Mouse (Mus musculus) hindbrain, embryonic 12.5 days (tissue): ENCODE results near the gene Lamc1. TPM values are rescaled to one million over a fixed set of nuclear protein-coding genes. Genes with fewer than 3 reads are reported as not detected.

Experiments used
- ATAC-seq: fragments of 200-750 bp; cut with Nextera tagmentation; 2 replicates; pipeline ENCODE4 v1.8.0; 2017; ENCODE audit warnings: moderate TSS enrichment; ENCODE audit not compliant: low FRiP score
- H3K27ac ChIP-seq: fragments of 300-500 bp; sonication (generic); 2 replicates; pipeline ENCODE4 v1.5.1; 2016; ENCODE audit warnings: mild to moderate bottlenecking
- H3K27me3 ChIP-seq: fragments of 300-500 bp; sonication (generic); 2 replicates; pipeline ENCODE4 v1.6.1; 2016; ENCODE audit warnings: mild to moderate bottlenecking
- H3K36me3 ChIP-seq: fragments of 300-500 bp; sonication (generic); 2 replicates; pipeline ENCODE4 v1.6.1; 2016; ENCODE audit warnings: mild to moderate bottlenecking
- H3K4me1 ChIP-seq: fragments of 300-500 bp; sonication (generic); 2 replicates; pipeline ENCODE4 v1.6.1; 2016
- H3K4me2 ChIP-seq: fragments of 300-500 bp; sonication (generic); replicated peaks from 2 replicates; pipeline ENCODE4 v1.6.1; 2016; ENCODE audit warnings: mild to moderate bottlenecking
- H3K4me3 ChIP-seq: fragments of 300-500 bp; sonication (generic); 2 replicates; pipeline ENCODE4 v1.5.1; 2016; ENCODE audit warnings: mild to moderate bottlenecking
- H3K9ac ChIP-seq: fragments of 300-500 bp; sonication (generic); 2 replicates; pipeline ENCODE4 v1.6.1; 2016; ENCODE audit warnings: mild to moderate bottlenecking, moderate library complexity
- H3K9me3 ChIP-seq: fragments of 300-500 bp; sonication (generic); replicated peaks from 2 replicates; pipeline ENCODE4 v1.6.1; 2016; ENCODE audit warnings: mild to moderate bottlenecking
- WGBS: fragments of 180-500 bp; shearing (Covaris S2); methylation state at CpG from one replicate; pipeline ENCODE4 v1.1.7; 2016; 5-methylcytosine and 5-hydroxymethylcytosine counted together
- polyA plus RNA-seq: library from polyadenylated mRNA; unstranded; fragments of >200 nt; fragmentation: Nextera tagmentation; extraction: Ambion mirVana; gene quantifications from 2 replicates; pipeline ENCODE4 v1.2.1, GENCODE M21; 2016

Gene Lamc1
- polyA plus RNA-seq, 1 experiment from 2014 or later: 35.7 TPM

DNA sequence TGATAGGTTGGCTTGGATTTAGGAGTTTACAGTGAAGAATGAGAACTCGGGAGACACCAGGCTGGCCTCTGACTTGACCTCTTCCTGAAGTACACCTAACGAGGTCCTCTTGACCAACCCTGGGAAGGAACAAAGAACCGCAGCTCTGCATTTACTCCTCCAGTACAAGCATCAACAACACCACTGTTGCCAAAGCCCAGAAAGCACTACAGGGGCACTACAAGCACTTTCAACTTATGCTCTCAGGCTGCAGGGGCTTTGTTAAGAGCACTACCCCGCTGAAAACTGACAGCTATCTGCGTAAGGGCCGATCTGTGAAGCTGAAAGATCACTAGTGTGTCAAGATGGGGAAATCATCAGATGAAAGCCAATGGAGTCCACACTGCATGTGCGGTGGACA, 6.4 kb downstream of the Lamc1 start:
- Histone ChIP-seq H3K9ac (no peak overlapping the region), H3K27me3 (no peaks in the 10 kb centered on the region), H3K4me3 (no peak overlapping the region), H3K36me3 (0 out of 2 replicates have a peak, but pooled peaks cover 8% of the 10 kb centered on the region), H3K9me3 (no peaks in the 10 kb centered on the region), H3K4me1 (peaks cover 15% of the 10 kb centered on the region), H3K4me2 (no peak overlapping the region), H3K27ac (no peak overlapping the region)
- WGBS: 86% methylated on average over 7 of the region's 7 CpGs
- ATAC-seq: no peak

DNA sequence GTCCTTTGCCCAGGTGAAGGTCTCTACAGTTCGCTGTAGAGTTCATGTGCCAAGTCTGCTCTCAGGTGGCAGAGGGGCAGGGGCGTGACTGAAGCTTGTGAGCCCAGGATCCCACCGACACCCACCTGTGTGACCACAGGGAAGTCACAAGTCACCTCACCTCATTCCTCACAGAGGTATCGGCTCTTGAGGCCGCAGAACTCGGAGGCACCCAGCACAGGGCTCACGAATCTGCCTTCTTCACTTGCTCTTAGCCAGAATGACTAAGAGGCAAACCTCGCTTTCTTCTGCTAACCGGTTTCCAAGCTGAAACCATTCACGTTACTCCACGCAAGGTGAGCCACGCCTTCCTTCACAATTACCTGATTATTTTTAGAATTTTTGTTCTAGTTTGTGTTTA, 11.2 kb downstream of the Lamc1 start:
- Histone ChIP-seq H3K4me2 (no peak overlapping the region), H3K27me3 (no peaks in the 10 kb centered on the region), H3K4me3 (no peak overlapping the region), H3K9me3 (no peaks in the 10 kb centered on the region), H3K4me1 (peaks cover 15% of the 10 kb centered on the region; the same call in 1 of the 2 replicates), H3K36me3 (0 out of 2 replicates have a peak, but pooled peaks cover 13% of the 10 kb centered on the region), H3K9ac (no peak overlapping the region), H3K27ac (no peak overlapping the region)
- no peak for ATAC-seq
- 84% methylated on average over 12 of the region's 12 CpGs for WGBS

DNA sequence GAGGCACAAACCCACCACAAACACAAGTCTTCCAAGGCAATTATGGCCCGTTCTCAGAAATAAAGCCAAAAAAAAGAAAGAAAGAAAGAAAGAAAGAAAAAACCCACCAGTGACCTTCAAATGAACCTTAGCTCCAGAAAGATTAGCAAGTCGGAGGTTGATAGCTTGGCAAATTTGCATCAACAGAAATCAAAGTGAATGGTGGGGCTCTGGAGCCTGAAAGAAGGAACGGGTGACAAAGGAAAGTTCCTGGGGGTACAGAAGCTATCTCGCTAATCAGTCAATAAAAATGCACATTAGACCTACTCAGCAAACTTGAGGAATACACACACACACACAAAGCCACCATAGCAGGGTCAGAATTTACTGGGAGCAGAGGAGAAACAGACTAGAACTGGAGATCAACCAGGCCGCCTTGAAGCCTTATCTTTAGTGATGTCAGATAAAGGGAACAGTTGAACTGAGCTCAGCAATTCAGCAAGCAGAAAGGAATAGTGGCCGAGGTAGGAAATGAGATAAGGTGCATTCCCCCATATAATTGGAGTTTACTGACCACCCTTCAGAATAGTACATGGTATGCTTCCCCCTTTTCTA, 11.9 kb downstream of the Lamc1 start:
- 51% methylated on average over 6 of the region's 6 CpGs for WGBS

DNA sequence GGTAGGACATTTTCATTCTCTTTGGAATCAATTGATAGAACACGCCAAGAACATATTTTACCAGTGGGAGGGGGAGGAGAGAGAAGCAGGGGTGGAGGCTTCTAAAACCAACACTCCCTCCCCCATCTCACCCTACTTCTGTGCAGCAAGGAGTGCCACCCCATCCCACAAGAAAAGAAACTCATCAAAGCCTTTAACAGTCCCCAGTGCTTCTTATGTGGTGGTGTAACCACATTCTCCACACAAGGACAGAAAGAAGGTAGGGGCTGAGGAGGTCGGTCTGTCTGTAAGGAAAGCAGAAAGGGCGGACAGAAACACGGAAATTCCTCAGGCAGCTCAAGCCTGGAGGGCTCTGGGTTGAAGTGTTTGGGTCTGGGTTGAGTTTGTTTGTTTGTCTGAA, 12.5 kb downstream of the Lamc1 start:
- 80% methylated on average over 4 of the region's 4 CpGs for WGBS
- Histone ChIP-seq H3K4me2 (no peak overlapping the region), H3K27ac (no peak overlapping the region)

More for the DNA sequence above, 11.9 kb downstream of the Lamc1 start:
- Histone ChIP-seq H3K27ac (no peak overlapping the region), H3K9ac (no peak overlapping the region), H3K4me2 (no peak overlapping the region), H3K4me3 (no peak overlapping the region), H3K36me3 (0 out of 2 replicates have a peak, but pooled peaks cover 5% of the 10 kb centered on the region), H3K9me3 (no peaks in the 10 kb centered on the region), H3K4me1 (peaks cover 15% of the 10 kb centered on the region; the same call in 1 of the 2 replicates), H3K27me3 (no peaks in the 10 kb centered on the region)
- no peak for ATAC-seq

DNA sequence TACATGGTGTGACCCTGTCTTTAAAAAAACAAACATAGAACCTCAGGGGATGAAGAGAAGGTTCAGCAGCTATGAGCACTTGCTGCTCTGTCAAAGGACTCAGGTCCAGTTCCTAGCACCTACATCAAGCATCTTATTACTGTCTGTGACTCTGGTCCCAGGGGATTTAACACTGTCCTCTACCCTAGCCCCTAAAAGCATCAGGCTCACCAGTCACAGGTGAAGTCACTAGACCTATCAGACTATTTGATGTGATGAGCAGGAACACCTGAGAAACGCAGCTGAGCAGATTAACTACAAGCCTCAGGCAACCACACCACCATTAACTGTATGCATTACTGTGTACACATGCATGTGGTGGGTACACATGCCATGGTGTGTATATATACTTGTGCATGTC, 13.8 kb downstream of the Lamc1 start:
- WGBS: 89% methylated on average over 1 of the region's 1 CpGs
- no peak for ATAC-seq
- H3K4me1 ChIP-seq: peaks cover 15% of the 10 kb centered on the region; the same call in 1 of the 2 replicates
- no peak overlapping the region for H3K4me3 ChIP-seq
- H3K27me3 ChIP-seq: no peaks in the 10 kb centered on the region
- H3K9me3 ChIP-seq: no peaks in the 10 kb centered on the region
- no peak overlapping the region for H3K4me2 ChIP-seq
- H3K9ac ChIP-seq: no peak overlapping the region
- 0 out of 2 replicates have a peak, but pooled peaks cover 5% of the 10 kb centered on the region for H3K36me3 ChIP-seq
- no peak overlapping the region for H3K27ac ChIP-seq

More for the DNA sequence above, 12.5 kb downstream of the Lamc1 start:
- Histone ChIP-seq H3K4me3 (no peak overlapping the region), H3K9ac (no peak overlapping the region), H3K36me3 (0 out of 2 replicates have a peak, but pooled peaks cover 5% of the 10 kb centered on the region), H3K4me1 (peaks cover 15% of the 10 kb centered on the region; the same call in 1 of the 2 replicates), H3K9me3 (no peaks in the 10 kb centered on the region), H3K27me3 (no peaks in the 10 kb centered on the region)
- ATAC-seq: no peak

DNA sequence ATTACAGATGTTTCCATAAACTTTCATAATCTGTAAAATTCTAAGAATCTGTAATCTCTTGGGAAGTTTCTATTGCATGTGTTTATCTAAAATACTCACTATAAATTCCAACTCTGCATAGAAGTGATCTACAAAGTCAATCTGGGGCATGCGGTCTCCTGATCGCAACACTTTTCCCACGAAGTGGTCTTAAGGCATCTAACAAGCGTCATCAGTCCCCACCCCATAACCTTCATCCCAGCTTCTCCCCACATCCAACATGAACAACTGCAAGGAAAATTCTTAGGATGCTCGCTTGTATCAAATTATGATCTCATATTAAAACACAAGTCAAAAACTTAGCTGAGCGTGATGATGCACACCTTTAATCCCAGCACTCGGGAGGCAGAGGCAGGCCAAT, 14.3 kb downstream of the Lamc1 start:
- Histone ChIP-seq H3K9ac (no peak overlapping the region), H3K4me2 (no peak overlapping the region), H3K4me1 (peaks cover 15% of the 10 kb centered on the region; the same call in 1 of the 2 replicates), H3K4me3 (no peak overlapping the region), H3K27ac (no peak overlapping the region), H3K9me3 (no peaks in the 10 kb centered on the region), H3K27me3 (no peaks in the 10 kb centered on the region), H3K36me3 (0 out of 2 replicates have a peak, but pooled peaks cover 5% of the 10 kb centered on the region)
- 96% methylated on average over 7 of the region's 7 CpGs for WGBS
- ATAC-seq: no peak

DNA sequence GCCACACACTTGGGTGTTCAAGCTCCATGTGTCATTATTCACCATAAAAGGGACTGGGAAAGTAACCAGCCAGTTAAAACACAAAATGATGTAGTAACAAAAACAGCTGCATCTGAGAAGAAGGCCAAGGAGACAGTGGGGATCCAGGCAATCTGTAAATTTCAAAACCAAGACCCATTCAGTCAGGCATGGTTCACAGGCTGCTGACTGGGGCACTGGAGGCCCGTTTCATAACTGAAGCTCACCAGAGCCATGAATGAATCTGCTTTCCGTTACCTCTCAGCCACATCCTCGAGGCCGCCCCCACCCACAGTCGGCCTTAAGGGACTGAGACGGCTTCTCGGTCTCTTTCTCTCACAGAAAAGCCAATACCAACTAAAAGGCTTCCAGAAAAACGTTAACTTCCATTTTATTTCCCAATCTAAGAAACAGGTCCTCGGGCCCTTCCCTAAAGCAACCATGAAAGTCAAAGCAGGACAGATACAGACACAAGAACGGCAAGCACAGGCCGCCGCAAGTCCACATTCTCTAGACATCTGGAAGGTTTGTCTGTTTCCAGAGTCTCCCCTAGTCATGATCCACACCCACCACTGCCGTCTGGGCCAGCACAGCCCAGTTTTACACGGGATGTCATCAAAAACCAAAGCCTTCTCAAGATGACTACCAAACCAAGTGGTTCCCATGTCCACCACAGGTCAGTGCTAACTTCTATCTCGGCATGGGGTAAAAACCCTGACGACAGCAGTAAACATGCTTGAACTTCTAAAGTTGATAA, 14.9 kb downstream of the Lamc1 start:
- WGBS: 72% methylated on average over 16 of the region's 16 CpGs
- 0 out of 2 replicates have a peak overlapping the region, but pooled peaks have one; percentile 12 for H3K27ac ChIP-seq
- H3K4me3 ChIP-seq: no peak overlapping the region
- peaks cover 15% of the 10 kb centered on the region; the same call in 1 of the 2 replicates for H3K4me1 ChIP-seq
- 0 out of 2 replicates have a peak, but pooled peaks cover 5% of the 10 kb centered on the region for H3K36me3 ChIP-seq
- H3K27me3 ChIP-seq: no peaks in the 10 kb centered on the region
- no peak for ATAC-seq
- H3K4me2 ChIP-seq: no peak overlapping the region
- no peak overlapping the region for H3K9ac ChIP-seq
- H3K9me3 ChIP-seq: no peaks in the 10 kb centered on the region

DNA sequence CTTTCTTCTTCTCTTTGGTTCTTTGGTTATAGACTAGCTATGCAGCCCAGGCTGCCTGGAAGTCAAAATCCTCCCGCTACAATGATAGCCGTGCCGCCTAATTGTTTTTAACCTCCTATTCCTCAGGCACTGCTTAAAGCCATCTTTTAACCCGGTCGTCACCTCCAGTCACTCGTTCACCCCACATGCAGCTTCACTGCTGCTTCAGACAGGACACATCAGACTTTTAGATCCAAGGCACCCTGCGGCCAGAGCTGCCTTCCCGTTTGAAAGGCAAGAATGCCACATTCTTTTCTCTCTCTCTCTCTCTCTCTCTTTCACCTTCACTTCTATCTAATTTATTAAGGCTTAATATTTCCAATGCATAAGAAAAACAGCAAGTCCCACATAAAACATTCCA, 15.6 kb downstream of the Lamc1 start:
- 54% methylated on average over 8 of the region's 8 CpGs for WGBS
- Histone ChIP-seq H3K27ac (0 out of 2 replicates have a peak overlapping the region, but pooled peaks have one; percentile 12), H3K9me3 (no peaks in the 10 kb centered on the region), H3K4me1 (peaks cover 13% of the 10 kb centered on the region; the same call in 1 of the 2 replicates), H3K36me3 (0 out of 2 replicates have a peak, but pooled peaks cover 5% of the 10 kb centered on the region), H3K9ac (no peak overlapping the region), H3K4me3 (no peak overlapping the region), H3K4me2 (no peak overlapping the region), H3K27me3 (no peaks in the 10 kb centered on the region)
- ATAC-seq: no peak

DNA sequence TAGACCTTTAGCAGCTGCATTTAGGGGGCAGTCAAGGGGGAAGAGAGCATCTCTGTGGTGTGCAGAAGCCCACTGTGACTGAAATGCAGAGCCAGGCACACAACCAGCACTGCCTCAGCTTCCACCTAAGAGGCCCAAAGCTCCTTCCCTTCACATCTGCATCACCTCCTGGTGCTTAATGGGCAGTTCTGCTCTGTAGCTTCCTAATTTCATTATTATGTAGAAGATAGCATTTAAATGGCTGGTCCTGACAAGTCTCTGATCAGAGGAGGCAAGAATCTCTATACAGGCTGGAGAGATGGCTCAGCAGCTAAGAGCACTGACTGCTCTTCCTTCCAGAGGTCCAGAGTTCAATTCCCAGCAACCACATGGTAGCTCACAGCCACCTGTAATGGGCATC, 16.3 kb downstream of the Lamc1 start:
- no peak overlapping the region for H3K4me3 ChIP-seq
- H3K36me3 ChIP-seq: 0 out of 2 replicates have a peak, but pooled peaks cover 5% of the 10 kb centered on the region
- H3K9ac ChIP-seq: no peak overlapping the region
- H3K27ac ChIP-seq: no peak overlapping the region
- H3K9me3 ChIP-seq: no peaks in the 10 kb centered on the region
- no peak for ATAC-seq
- no peaks in the 10 kb centered on the region for H3K27me3 ChIP-seq
- peaks cover 11% of the 10 kb centered on the region; the same call in 1 of the 2 replicates for H3K4me1 ChIP-seq
- no peak overlapping the region for H3K4me2 ChIP-seq

DNA sequence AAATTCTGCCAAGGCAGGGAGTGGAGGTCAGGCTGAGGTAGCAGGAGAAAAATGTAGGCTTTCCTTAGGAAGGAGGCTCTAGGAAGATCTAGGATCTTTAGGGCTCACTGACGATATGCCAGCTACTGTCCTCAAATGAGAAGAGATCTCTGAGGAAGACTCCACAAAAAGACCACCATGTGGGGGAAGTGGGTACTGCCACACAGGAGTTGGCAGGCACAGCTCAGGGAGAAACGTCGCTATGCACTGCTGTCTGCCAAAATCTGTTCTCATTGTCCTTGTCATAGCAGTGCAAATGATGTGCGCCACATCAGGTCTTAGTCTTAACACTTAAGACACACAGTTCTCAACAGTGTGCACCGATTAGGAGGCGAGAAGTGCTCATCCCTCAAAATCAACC, 17.5 kb downstream of the Lamc1 start:
- Histone ChIP-seq H3K4me3 (no peak overlapping the region), H3K27ac (no peak overlapping the region), H3K27me3 (no peaks in the 10 kb centered on the region), H3K36me3 (0 out of 2 replicates have a peak, but pooled peaks cover 5% of the 10 kb centered on the region), H3K9me3 (no peaks in the 10 kb centered on the region), H3K4me2 (no peak overlapping the region), H3K9ac (no peak overlapping the region), H3K4me1 (peaks cover 8% of the 10 kb centered on the region; the same call in 1 of the 2 replicates)
- 91% methylated on average over 6 of the region's 6 CpGs for WGBS
- no peak for ATAC-seq

DNA sequence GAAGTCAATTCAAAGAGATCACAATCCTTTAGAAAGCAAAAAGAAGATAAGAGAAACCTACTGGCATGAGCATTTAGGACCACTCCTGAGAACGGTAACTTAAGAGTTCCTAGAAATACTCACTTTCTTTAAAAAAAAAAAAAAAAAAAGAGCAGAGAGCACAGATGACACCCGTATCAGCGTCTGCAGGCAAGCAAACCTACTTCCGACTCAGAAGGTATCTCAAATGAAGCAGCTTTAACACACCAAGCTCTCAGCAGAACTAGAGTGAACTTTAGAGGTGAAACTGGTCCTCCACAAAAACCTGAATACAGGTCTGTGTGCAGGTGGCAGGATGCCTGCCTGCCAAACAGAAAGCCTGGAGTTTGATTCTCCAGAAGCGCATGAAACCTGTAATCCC, 19.6 kb downstream of the Lamc1 start:
- no peak overlapping the region for H3K9ac ChIP-seq
- no peaks in the 10 kb centered on the region for H3K27me3 ChIP-seq
- H3K4me1 ChIP-seq: peaks cover 20% of the 10 kb centered on the region
- H3K36me3 ChIP-seq: no peaks in the 10 kb centered on the region
- H3K4me3 ChIP-seq: no peak overlapping the region
- WGBS: 87% methylated on average over 5 of the region's 5 CpGs
- ATAC-seq: no peak
- H3K4me2 ChIP-seq: no peak overlapping the region
- H3K27ac ChIP-seq: no peak overlapping the region
- no peaks in the 10 kb centered on the region for H3K9me3 ChIP-seq

DNA sequence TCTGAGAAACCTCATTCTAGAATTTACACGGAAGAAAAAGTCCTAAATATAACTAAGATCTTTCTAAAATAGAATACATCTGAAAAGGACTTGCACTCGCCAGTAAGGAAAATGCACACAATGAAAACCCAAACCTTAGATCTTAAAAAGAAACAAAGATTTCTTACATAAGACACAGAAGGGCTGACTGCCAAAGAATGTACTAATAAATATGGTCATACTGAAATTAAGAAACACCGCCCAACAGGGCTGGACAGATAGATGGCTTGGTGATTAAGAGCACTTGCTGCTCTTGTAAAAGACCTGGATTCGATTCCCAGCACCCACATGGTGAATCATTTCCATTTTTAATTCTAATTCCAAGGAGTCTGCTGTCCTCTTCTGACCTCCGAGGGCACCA, 22.4 kb downstream of the Lamc1 start:
- Histone ChIP-seq H3K4me2 (no peak overlapping the region), H3K27me3 (no peaks in the 10 kb centered on the region), H3K4me3 (no peak overlapping the region), H3K9me3 (no peaks in the 10 kb centered on the region), H3K4me1 (peaks cover 18% of the 10 kb centered on the region), H3K27ac (no peak overlapping the region), H3K9ac (no peak overlapping the region), H3K36me3 (no peaks in the 10 kb centered on the region)
- 92% methylated on average over 5 of the region's 5 CpGs for WGBS
- ATAC-seq: no peak
